Mouse (Mus musculus): Measurements from ENCODE around the gene Zfp937. TPM values are rescaled to one million over a fixed set of nuclear protein-coding genes. Genes with fewer than 3 reads are reported as not detected.

Zfp937 gene
- 3.5 and 4.9 TPM in 2 replicates for polyA plus RNA-seq (2021; fragmentation: Nextera tagmentation)
- long read RNA-seq, experiment 1, transcript Zfp937-201 (4 exons, 2,797 nt): major isoform, 15 of 26 reads
- long read RNA-seq, experiment 1, partial matches to known transcripts: 2 of 26 reads
- long read RNA-seq, experiment 1, other reads (novel, unspliced or antisense): 9 of 26 reads
- long read RNA-seq, experiment 2, transcript Zfp937-201 (4 exons, 2,797 nt): major isoform, 6 of 7 reads
- long read RNA-seq, experiment 2, partial matches to known transcripts: 0 of 7 reads
- long read RNA-seq, experiment 2, other reads (novel, unspliced or antisense): 1 of 7 reads

GRCm38 (mm10) chr2:150217600-150218362 lies at the start of gene Zfp937:
Zfp937 (plus strand) TSS chr2:150218073.

GRCm38 (mm10) chr2:150179579-150179978 lies 38.3 kb upstream of the Zfp937 start, which contains the start of gene Gm10770:
Gm10770 (minus strand) TSS chr2:150179679.

GRCm38 (mm10) chr2:150181570-150181999 lies 36.3 kb upstream of the Zfp937 start, which contains the start of gene Gm14139:
Gm14139 (plus strand) TSS chr2:150181755.

GRCm38 (mm10) chr2:150255491-150255890 lies 37.6 kb downstream of the Zfp937 start, which contains the start of gene Gm21994:
Gm21994 (minus strand) TSS chr2:150255591.

GRCm38 (mm10) chr2:150257291-150257690 lies 39.4 kb downstream of the Zfp937 start, which contains the start of gene Gm14124:
Gm14124 (plus strand) TSS chr2:150257517.

Other genes starting within 250 kb of the Zfp937 start
- 6.0 and 9.8 TPM in 2 replicates for gene Zfp120, start 81.4 kb upstream of the Zfp937 start, polyA plus RNA-seq (2021; fragmentation: Nextera tagmentation)
- not detected in 2 replicates for gene Gm10770, start 38.4 kb upstream of the Zfp937 start, polyA plus RNA-seq (2021; fragmentation: Nextera tagmentation)
- not detected in 2 replicates for gene Gm14139, start 36.3 kb upstream of the Zfp937 start, polyA plus RNA-seq (2021; fragmentation: Nextera tagmentation)
- 0.63 and 0.90 TPM in 2 replicates for gene Gm21994, start 37.5 kb downstream of the Zfp937 start, polyA plus RNA-seq (2021; fragmentation: Nextera tagmentation)
- not detected in 2 replicates for gene Gm14124, start 39.4 kb downstream of the Zfp937 start, polyA plus RNA-seq (2021; fragmentation: Nextera tagmentation)
- 0.65 TPM in 1 of 2 replicates, not detected in the other for gene Gm10130, start 105.6 kb downstream of the Zfp937 start, polyA plus RNA-seq (2021; fragmentation: Nextera tagmentation)
- gene 3300002I08Rik, start 144.7 kb downstream of the Zfp937 start, polyA plus RNA-seq (2021; fragmentation: Nextera tagmentation): 3.2 and 5.0 TPM in 2 replicates
- 2.5 and 3.4 TPM in 2 replicates for gene Zfp442, start 233.4 kb downstream of the Zfp937 start, polyA plus RNA-seq (2021; fragmentation: Nextera tagmentation)

Data from left cerebral cortex, adult 6 months (tissue).